Mouse (Mus musculus): ENCODE results near the gene Abhd16a.

Abhd16a gene

GRCm38 (mm10) chr17:35085208-35085865, 3.7 kb upstream of the Abhd16a start, which contains the start of gene Ly6g6f:
Ly6g6f (minus strand) TSS chr17:35085610.
- DNase-seq (ENCODE audit: low spot score in 2 of 2): no peak

GRCm38 (mm10) chr17:35088151-35088550, 912 bp upstream of the Abhd16a start:
- DNase-seq (ENCODE audit: low spot score in 2 of 2): no peak

- no peak for DNase-seq (ENCODE audit: low spot score in 2 of 2)
Measured at GRCm38 (mm10) chr17:35090166-35090932, 1.3 kb downstream of the Abhd16a start.

- no peak for DNase-seq (ENCODE audit: low spot score in 2 of 2)
Measured at GRCm38 (mm10) chr17:35092403-35093198, 3.5 kb downstream of the Abhd16a start.

GRCm38 (mm10) chr17:35094475-35095365, 5.7 kb downstream of the Abhd16a start:
- no peak for DNase-seq (ENCODE audit: low spot score in 2 of 2)

- DNase-seq (ENCODE audit: low spot score in 2 of 2): no peak
Measured at GRCm38 (mm10) chr17:35096597-35096996, 7.5 kb downstream of the Abhd16a start.

GRCm38 (mm10) chr17:35097164-35097655, 8.1 kb downstream of the Abhd16a start:
- DNase-seq (ENCODE audit: low spot score in 2 of 2): no peak

- DNase-seq (ENCODE audit: low spot score in 2 of 2): no peak
Measured at GRCm38 (mm10) chr17:35100196-35100765, 11.2 kb downstream of the Abhd16a start.

GRCm38 (mm10) chr17:35101161-35101560, 12.1 kb downstream of the Abhd16a start:
- DNase-seq (ENCODE audit: low spot score in 2 of 2): no peak

- no peak for DNase-seq (ENCODE audit: low spot score in 2 of 2)
Measured at GRCm38 (mm10) chr17:35102299-35102698, 13.2 kb downstream of the Abhd16a start.

- DNase-seq (ENCODE audit: low spot score in 2 of 2): no peak
Measured at GRCm38 (mm10) chr17:35103221-35103690, 14.2 kb downstream of the Abhd16a start.

GRCm38 (mm10) chr17:35104079-35104478, 15.0 kb downstream of the Abhd16a start:
- no peak for DNase-seq (ENCODE audit: low spot score in 2 of 2)

GRCm38 (mm10) chr17:35104754-35105153, 15.7 kb downstream of the Abhd16a start:
- no peak for DNase-seq (ENCODE audit: low spot score in 2 of 2)

GRCm38 (mm10) chr17:35105740-35106389, 16.8 kb downstream of the Abhd16a start:
- DNase-seq (ENCODE audit: low spot score in 2 of 2): no peak

GRCm38 (mm10) chr17:35106522-35106921, 17.5 kb downstream of the Abhd16a start:
- no peak for DNase-seq (ENCODE audit: low spot score in 2 of 2)

- no peak for DNase-seq (ENCODE audit: low spot score in 2 of 2)
Measured at GRCm38 (mm10) chr17:35108097-35108496, 19.0 kb downstream of the Abhd16a start, which contains the start of gene Ly6g5c. Ly6g5c (plus strand) TSS chr17:35108279.

GRCm38 (mm10) chr17:35111774-35112173, 22.7 kb downstream of the Abhd16a start:
- DNase-seq (ENCODE audit: low spot score in 2 of 2): no peak

GRCm38 (mm10) chr17:35115046-35116019, 26.3 kb downstream of the Abhd16a start, which contains the start of gene Ly6g5b:
Ly6g5b (minus strand) TSS chr17:35115428.
- no peak for DNase-seq (ENCODE audit: low spot score in 2 of 2)

GRCm38 (mm10) chr17:35120745-35121142, 31.7 kb downstream of the Abhd16a start:
- no peak for DNase-seq (ENCODE audit: low spot score in 2 of 2)

Data from frontal cortex, postnatal 25 days (tissue).